Mouse (Mus musculus) CD8-positive naive resting alpha-beta T cell, adult 57 days (primary cell): ENCODE results near the gene Olfr791. TPM values are rescaled to one million over a fixed set of nuclear protein-coding genes. Genes with fewer than 3 reads are reported as not detected.

ENCODE experiments used
- total RNA-seq: library from RNA; stranded (reverse); gene quantifications from one replicate; pipeline ENCODE4 v1.2.4, GENCODE M21; 2023

Olfr791 gene
- total RNA-seq, result not detected

GRCm38 (mm10) chr10:129521492-129521891, at the start of gene Olfr791:
Olfr791 (plus strand) TSS chr10:129521792.

GRCm38 (mm10) chr10:129484452-129484851, 37.1 kb upstream of the Olfr791 start, which contains the start of gene Olfr789:
Olfr789 (plus strand) TSS chr10:129484752.

GRCm38 (mm10) chr10:129498192-129498591, 23.4 kb upstream of the Olfr791 start, which contains the start of gene Olfr790:
Olfr790 (plus strand) TSS chr10:129498492.

GRCm38 (mm10) chr10:129538862-129539261, 17.3 kb downstream of the Olfr791 start, which contains the start of gene Olfr792:
Olfr792 (plus strand) TSS chr10:129539162.

GRCm38 (mm10) chr10:129567355-129567754, 45.8 kb downstream of the Olfr791 start, which contains the start of gene Olfr794:
Olfr794 (plus strand) TSS chr10:129567655.

Other genes with a start within 250 kb of the Olfr791 start
- gene Olfr780, start 203.7 kb upstream of the Olfr791 start, total RNA-seq, result not detected
- gene Olfr781, start 192.9 kb upstream of the Olfr791 start, total RNA-seq, result not detected
- not detected for gene Olfr782, start 172.9 kb upstream of the Olfr791 start, total RNA-seq
- gene Olfr784, start 137.7 kb upstream of the Olfr791 start, total RNA-seq, result not detected
- gene Olfr785, start 116.4 kb upstream of the Olfr791 start, total RNA-seq, result not detected
- gene Olfr786, start 94.5 kb upstream of the Olfr791 start, total RNA-seq, result not detected
- gene Olfr787, start 59.9 kb upstream of the Olfr791 start, total RNA-seq, result not detected
- not detected for gene Olfr788, start 50.8 kb upstream of the Olfr791 start, total RNA-seq
- not detected for gene Olfr789, start 37.0 kb upstream of the Olfr791 start, total RNA-seq
- gene Olfr790, start 23.3 kb upstream of the Olfr791 start, total RNA-seq, result not detected
- not detected for gene Olfr792, start 17.4 kb downstream of the Olfr791 start, total RNA-seq
- not detected for gene Olfr794, start 45.9 kb downstream of the Olfr791 start, total RNA-seq
- not detected for gene Olfr796, start 90.8 kb downstream of the Olfr791 start, total RNA-seq
- not detected for gene Olfr798, start 106.1 kb downstream of the Olfr791 start, total RNA-seq
- gene Olfr799, start 115.7 kb downstream of the Olfr791 start, total RNA-seq, result not detected
- gene Olfr800, start 135.9 kb downstream of the Olfr791 start, total RNA-seq, result not detected
- gene Olfr801, start 152.1 kb downstream of the Olfr791 start, total RNA-seq, result not detected
- gene Olfr802, start 166.4 kb downstream of the Olfr791 start, total RNA-seq, result not detected
- gene Olfr803, start 172.5 kb downstream of the Olfr791 start, total RNA-seq, result not detected
- gene Olfr804, start 181.4 kb downstream of the Olfr791 start, total RNA-seq, result not detected
- not detected for gene Olfr805, start 207.6 kb downstream of the Olfr791 start, total RNA-seq
- not detected for gene Olfr806, start 220.1 kb downstream of the Olfr791 start, total RNA-seq
- not detected for gene Olfr807, start 236.0 kb downstream of the Olfr791 start, total RNA-seq
- not detected for gene Olfr808, start 243.7 kb downstream of the Olfr791 start, total RNA-seq